Mouse (Mus musculus) urinary bladder, adult 18-20 months (tissue): ENCODE data around the gene Epb41l3.

Experiments used
- DNase-seq, 2 experiments: peaks; one replicate each; pipeline ENCODE4 v3.0.0; 2022; ENCODE audit warnings: low spot score in 2 of 2, mixed read lengths in 2 of 2

Gene Epb41l3

DNA sequence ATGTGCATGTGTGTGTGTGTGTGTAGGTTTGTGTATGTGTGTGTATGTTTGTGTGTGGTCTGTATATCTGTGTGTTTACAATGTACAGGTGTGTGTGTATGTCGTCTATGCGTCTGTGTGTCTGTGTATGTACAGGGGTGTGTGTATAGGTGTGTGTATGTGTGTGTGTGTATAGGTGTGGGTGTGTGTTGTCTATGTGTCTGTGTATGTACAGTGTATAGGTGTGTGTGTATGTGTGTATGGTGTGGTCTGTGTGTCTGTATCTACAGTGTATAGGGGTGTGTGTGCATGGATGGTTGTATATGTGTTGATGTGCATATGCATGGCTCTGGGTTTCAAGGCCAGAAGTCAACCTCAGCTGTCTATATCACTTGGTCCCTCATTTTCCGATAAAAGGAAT lies 161.7 kb downstream of the Epb41l3 start:
- no peak for DNase-seq

DNA sequence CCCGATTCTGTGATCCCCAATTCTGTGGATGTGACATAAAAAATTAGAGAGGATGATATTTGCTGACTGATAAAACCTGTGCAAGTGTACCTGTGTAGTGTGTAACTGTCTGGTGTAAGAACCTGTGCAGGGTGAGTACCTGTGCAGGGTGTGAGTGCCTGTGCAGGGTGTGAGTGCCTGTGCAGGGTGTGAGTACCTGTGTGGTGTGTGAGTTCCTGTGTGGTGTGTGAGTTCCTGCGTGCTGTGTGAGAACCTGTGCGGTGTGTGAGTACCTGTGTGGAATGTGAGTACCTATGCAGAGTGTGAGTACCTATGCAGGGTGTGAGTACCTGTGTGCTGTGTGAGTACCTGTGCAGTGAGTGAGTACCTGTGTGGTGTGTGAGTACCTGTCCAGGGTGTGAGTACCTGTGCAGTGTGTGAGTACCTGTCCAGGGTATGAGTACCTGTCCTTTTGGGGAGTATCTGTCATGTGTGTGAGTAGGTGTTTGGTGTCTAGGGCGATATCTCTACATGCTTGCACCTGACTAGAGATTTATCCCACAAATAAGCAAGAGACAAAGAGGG lies 163.4 kb downstream of the Epb41l3 start:
- DNase-seq, result no peak

DNA sequence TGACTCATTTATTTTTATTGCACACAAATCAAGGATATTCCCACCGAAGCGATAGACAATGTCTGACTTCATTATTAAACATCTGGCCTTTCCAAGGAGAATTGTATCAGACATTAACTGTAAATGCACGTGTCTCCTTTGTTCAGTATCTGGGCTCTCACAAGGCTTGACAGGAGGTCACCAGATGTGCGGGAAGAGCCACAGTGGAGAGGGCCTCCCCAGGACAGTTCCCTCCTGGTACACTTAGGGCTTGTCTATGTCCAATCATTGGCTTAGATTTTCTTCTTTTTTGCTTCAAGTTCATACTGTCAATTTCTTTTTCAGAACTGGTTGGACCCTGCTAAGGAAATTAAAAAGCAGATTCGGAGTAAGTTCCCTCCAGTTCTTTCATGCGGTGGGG lies 163.9 kb downstream of the Epb41l3 start:
- DNase-seq, result no peak

GRCm38 (mm10) chr17:69255834-69256233 lies 180.4 kb downstream of the Epb41l3 start:
- no peak for DNase-seq

GRCm38 (mm10) chr17:69256441-69256840 lies 181.0 kb downstream of the Epb41l3 start:
- DNase-seq, result peak in 1 of 2 experiments; percentile 5

- DNase-seq, result no peak
These were observed 188.5 kb downstream of the Epb41l3 start for GRCm38 (mm10) chr17:69263810-69264565.

DNA sequence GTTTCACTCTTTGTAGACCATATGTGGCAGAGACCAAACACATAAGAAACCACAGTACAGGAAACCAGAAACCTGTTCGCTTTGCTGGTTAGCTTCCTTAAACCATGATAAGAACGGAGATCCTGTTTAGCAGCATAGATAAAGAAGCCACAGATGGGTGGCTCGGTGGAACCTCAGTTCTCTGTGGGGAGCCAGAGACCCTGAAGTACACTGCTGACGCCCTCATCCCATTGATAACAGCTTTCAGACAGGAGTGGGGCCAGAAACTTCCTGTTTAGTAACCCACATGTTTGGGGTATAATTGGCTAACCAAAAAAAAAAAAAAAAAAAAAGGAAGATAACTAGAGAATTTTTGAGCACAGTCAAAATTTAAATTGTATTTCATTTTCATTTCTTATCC lies 189.7 kb downstream of the Epb41l3 start:
- DNase-seq, result no peak

GRCm38 (mm10) chr17:69265759-69266463 lies 190.4 kb downstream of the Epb41l3 start:
- DNase-seq, result no peak

GRCm38 (mm10) chr17:69266936-69267335 lies 191.5 kb downstream of the Epb41l3 start:
- DNase-seq, result no peak

- DNase-seq, result no peak
These were observed 192.0 kb downstream of the Epb41l3 start for GRCm38 (mm10) chr17:69267526-69267925.

DNA sequence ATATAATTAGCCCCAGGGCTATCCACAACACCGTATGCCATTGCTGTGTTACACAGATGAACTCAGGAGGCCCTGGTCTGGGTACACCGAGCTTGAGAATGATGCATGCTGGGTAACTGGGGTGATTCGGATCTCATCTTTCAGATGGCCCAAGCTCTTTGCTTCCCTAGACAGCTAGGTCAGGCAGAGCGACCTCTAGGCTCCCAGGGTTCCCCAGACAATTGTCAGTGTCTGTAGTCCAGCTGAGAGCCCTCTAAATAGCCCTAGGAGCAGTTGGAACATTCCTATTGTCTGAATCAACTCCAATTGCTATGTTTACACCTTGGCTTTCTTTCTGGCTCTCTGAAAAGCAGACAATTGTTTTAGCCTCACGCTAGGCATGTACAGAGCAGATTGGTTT lies 201.9 kb downstream of the Epb41l3 start:
- no peak for DNase-seq

- no peak for DNase-seq
These were observed 209.0 kb downstream of the Epb41l3 start for GRCm38 (mm10) chr17:69284511-69284910.

GRCm38 (mm10) chr17:69288130-69288529 lies 212.6 kb downstream of the Epb41l3 start:
- no peak for DNase-seq

- DNase-seq, result no peak
These were observed 214.8 kb downstream of the Epb41l3 start for GRCm38 (mm10) chr17:69290272-69290671.

DNA sequence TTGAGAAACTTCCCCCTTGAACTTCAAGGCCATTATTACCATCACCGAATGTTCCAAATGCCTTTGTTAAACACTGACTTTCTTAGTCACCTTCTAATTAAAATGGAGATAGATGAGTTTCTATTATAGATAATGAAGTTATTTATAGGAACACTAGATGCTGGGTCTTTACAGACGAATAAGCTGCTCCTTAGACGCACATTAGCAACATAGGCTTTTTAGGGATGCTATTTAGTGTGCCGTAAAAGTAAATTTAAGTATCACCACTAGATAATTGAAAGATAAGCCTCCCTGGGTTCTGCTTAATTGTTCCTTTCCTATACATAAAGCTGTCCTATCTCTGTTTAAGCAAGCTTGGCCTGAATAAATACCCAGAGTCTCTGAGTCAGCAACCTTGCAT lies 226.1 kb downstream of the Epb41l3 start:
- no peak for DNase-seq

DNA sequence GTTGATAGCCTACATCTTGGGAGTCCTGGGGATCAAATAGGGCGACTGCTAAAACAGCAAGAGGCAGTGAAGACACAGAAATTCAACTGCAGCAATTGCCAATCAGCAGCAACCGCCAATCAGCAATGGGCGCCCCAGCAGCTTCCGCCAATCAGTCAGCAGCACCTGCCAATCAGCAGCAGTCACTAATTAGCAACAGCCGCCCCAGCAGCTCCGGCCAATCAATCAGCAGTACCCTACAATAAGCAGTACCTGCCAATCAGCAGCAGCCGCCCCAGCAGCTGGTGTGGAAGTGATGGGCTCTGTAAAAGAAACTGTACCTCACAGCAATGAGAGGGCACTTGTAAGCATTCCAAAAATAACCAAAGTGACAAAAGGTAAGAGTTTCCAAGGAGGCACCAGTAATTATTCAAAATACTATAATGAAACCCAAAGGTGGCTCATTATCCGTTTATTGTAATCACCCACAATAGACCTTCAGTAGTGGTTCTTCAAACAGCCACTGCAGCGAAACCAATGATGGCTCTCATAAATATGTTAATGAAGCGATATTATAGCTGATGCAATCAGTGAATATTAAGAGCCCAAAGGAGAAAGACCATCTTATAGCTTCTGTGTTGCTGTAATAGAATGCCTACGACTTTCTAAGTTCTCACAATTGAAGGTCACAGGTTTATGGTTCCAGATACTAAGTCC lies 228.2 kb downstream of the Epb41l3 start:
- no peak for DNase-seq

DNA sequence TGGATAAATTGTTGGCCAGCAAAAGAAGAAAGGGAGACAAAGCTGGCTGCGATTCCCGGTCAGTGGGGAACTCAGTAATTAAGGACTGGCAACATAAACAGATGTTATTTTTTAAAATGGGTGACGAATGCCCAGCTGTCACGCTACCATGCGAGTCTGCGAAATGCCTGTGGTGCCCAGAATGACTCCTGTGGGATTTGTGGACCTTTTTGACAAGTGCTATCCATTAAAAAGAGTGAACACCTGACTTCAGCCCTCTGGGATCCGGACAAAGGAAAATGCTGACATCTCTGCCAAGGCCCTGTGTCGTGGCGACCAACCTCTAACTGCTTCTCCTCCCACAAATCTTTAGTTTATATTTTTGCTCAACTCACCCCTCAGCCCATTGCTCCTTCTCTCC lies 232.2 kb downstream of the Epb41l3 start:
- no peak for DNase-seq

DNA sequence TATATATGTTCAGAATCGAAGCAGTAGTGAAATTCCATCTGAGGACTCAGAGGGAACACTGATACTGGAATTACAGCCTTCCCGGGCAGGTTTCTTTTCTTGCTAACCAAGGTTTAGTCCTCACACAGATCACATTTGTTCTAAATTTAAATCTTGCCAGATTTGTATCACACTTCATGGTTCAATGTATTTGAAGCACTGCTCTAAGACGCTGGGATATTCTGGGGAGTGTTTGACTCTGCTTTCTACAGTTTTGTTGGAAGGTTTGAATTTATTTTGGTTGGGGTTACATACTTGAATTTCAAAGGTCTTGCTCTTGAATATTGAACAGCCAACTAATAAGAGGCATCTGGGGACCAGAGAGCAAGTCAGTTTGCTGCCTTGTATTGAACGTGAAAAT lies 234.4 kb downstream of the Epb41l3 start:
- DNase-seq, result no peak

DNA sequence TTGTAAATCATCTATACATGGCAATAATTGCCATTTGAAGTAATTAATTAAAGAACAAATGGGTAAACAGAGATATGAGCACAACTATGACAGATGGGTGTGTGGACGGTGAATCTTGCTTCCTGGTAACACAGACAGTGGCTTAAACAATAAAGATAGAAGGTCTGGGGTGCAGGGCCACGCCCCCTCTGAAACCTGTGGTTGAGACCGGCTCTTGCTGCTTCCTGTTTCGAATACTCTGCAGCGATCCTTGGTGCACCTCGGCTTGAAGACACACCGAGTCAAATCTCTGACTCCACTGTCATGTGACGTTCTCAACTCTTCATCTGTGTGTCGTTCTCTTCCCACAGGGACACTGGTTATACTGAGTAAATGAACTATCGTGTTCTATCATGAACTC lies 245.0 kb downstream of the Epb41l3 start:
- no peak for DNase-seq

- no peak for DNase-seq
These were observed 247.2 kb downstream of the Epb41l3 start for GRCm38 (mm10) chr17:69322721-69323120.
